Mouse (Mus musculus) testis, adult 2 months (tissue): Measurements from ENCODE around the gene Tmprss13.

Source experiments
- CTCF ChIP-seq: fragments of 200-500 bp; IDR thresholded peaks from 2 replicates; pipeline ENCODE4 v1.5.1; 2012; ENCODE audit warnings: low read depth, mild to moderate bottlenecking, inconsistent platforms, low read length, moderate library complexity; ENCODE audit not compliant: control insufficient read depth, insufficient read depth, insufficient replicate concordance
- POLR2A ChIP-seq: fragments of 200-500 bp; IDR thresholded peaks from 2 replicates; pipeline ENCODE4 v1.6.1; 2012; ENCODE audit warnings: low read depth, mild to moderate bottlenecking, inconsistent platforms, low read length, moderate library complexity; ENCODE audit not compliant: control insufficient read depth

DNA sequence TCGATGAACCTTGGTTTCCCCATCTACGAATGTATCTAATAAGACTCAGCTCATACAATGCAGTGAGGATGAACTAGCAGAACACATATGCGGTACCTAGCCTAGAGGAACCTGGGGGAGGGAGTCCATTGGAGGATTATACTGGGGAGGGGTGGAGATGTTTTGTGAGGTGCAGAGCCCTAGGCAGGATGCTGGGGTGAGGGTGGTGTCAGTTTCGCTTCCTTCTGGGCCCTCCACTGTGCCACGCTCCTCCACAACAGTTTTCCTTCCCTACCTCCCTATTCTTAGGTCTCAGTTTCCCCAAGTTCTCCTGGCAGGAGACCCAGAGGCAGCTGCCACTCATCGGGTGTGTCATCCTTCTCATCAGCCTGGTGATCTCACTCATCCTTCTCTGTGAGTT lies 10.7 kb downstream of the Tmprss13 start:
- TF ChIP-seq POLR2A: no peak
- no peak for TF ChIP-seq CTCF
